Mouse (Mus musculus): ENCODE results near the gene Dgkd. TPM values are rescaled to one million over a fixed set of nuclear protein-coding genes. Genes with fewer than 3 reads are reported as not detected.
"Not testable (repeated sequence)": the region's sequence is repeated elsewhere in the genome, so short reads cannot be mapped to it uniquely, and the experiment has no call there.

The Dgkd gene
- polyA plus RNA-seq, 1 experiment from 2014 or later, result 28.3 TPM

GRCm38 (mm10) chr1:87825991-87826390 is 27.1 kb upstream of the Dgkd start:
- no peak for ATAC-seq (ENCODE audit: low FRiP score)
- Histone ChIP-seq H3K27ac (ENCODE audit: low read depth, low read length) (no peak overlapping the region), H3K27me3 (ENCODE audit: control insufficient read depth, insufficient read depth, low read length) (no peaks in the 10 kb centered on the region), H3K4me3 (ENCODE audit: low read depth, low read length) (no peak overlapping the region), H3K9me3 (ENCODE audit: control insufficient read depth, low read length) (no peaks in the 10 kb centered on the region), H3K4me1 (replicated peaks; ENCODE audit: control insufficient read depth, insufficient read depth, low read length) (no peaks in the 10 kb centered on the region), H3K36me3 (ENCODE audit: control insufficient read depth, insufficient read depth, low read length) (no peaks in the 10 kb centered on the region), H3K4me2 (replicated peaks; ENCODE audit: low read depth, low read length) (no peak overlapping the region), H3K9ac (ENCODE audit: low read depth, low read length) (no peak overlapping the region)
- whole genome bisulfite sequencing, result 86% methylated on average over 6 of the region's 6 CpGs
- DNase-seq (ENCODE audit: low spot score), result no peak

GRCm38 (mm10) chr1:87826474-87826873 is 26.6 kb upstream of the Dgkd start:
- DNase-seq (ENCODE audit: low spot score) (no peak), ATAC-seq (ENCODE audit: low FRiP score) (no peak)
- H3K4me3 ChIP-seq (ENCODE audit: low read depth, low read length), result no peak overlapping the region
- H3K9ac ChIP-seq (ENCODE audit: low read depth, low read length), result no peak overlapping the region
- no peaks in the 10 kb centered on the region for H3K27me3 ChIP-seq (ENCODE audit: control insufficient read depth, insufficient read depth, low read length)
- H3K4me1 ChIP-seq (replicated peaks; ENCODE audit: control insufficient read depth, insufficient read depth, low read length), result no peaks in the 10 kb centered on the region
- 88% methylated on average over 2 of the region's 2 CpGs for WGBS
- no peaks in the 10 kb centered on the region for H3K9me3 ChIP-seq (ENCODE audit: control insufficient read depth, low read length)
- H3K27ac ChIP-seq (ENCODE audit: low read depth, low read length), result no peak overlapping the region
- H3K36me3 ChIP-seq (ENCODE audit: control insufficient read depth, insufficient read depth, low read length), result no peaks in the 10 kb centered on the region
- no peak overlapping the region for H3K4me2 ChIP-seq (replicated peaks; ENCODE audit: low read depth, low read length)

GRCm38 (mm10) chr1:87827476-87827875 is 25.6 kb upstream of the Dgkd start:
- H3K4me2 ChIP-seq (replicated peaks; ENCODE audit: low read depth, low read length), result not testable (repeated sequence)

GRCm38 (mm10) chr1:87828185-87828584 is 24.9 kb upstream of the Dgkd start:
- H3K4me1 ChIP-seq (replicated peaks; ENCODE audit: control insufficient read depth, insufficient read depth, low read length), result no peaks in the 10 kb centered on the region
- no peak for DNase-seq (ENCODE audit: low spot score)
- no peaks in the 10 kb centered on the region for H3K36me3 ChIP-seq (ENCODE audit: control insufficient read depth, insufficient read depth, low read length)
- no peaks in the 10 kb centered on the region for H3K9me3 ChIP-seq (ENCODE audit: control insufficient read depth, low read length)
- H3K9ac ChIP-seq (ENCODE audit: low read depth, low read length), result no peak overlapping the region
- H3K4me2 ChIP-seq (replicated peaks; ENCODE audit: low read depth, low read length), result no peak overlapping the region
- ATAC-seq (ENCODE audit: low FRiP score), result no peak
- H3K4me3 ChIP-seq (ENCODE audit: low read depth, low read length), result no peak overlapping the region
- H3K27ac ChIP-seq (ENCODE audit: low read depth, low read length), result no peak overlapping the region
- no peaks in the 10 kb centered on the region for H3K27me3 ChIP-seq (ENCODE audit: control insufficient read depth, insufficient read depth, low read length)
- WGBS, result 79% methylated on average over 9 of the region's 9 CpGs

More at GRCm38 (mm10) chr1:87827476-87827875, 25.6 kb upstream of the Dgkd start:
- not testable (repeated sequence) for H3K9ac ChIP-seq (ENCODE audit: low read depth, low read length); H3K9me3 ChIP-seq (ENCODE audit: control insufficient read depth, low read length); H3K27me3 ChIP-seq (ENCODE audit: control insufficient read depth, insufficient read depth, low read length); ATAC-seq (ENCODE audit: low FRiP score); H3K36me3 ChIP-seq (ENCODE audit: control insufficient read depth, insufficient read depth, low read length); H3K27ac ChIP-seq (ENCODE audit: low read depth, low read length); H3K4me3 ChIP-seq (ENCODE audit: low read depth, low read length); DNase-seq (ENCODE audit: low spot score); H3K4me1 ChIP-seq (replicated peaks; ENCODE audit: control insufficient read depth, insufficient read depth, low read length)
- WGBS, result 79% methylated on average over 1 of the region's 1 CpGs

GRCm38 (mm10) chr1:87828926-87829580 is 24.0 kb upstream of the Dgkd start:
- Histone ChIP-seq H3K27me3 (ENCODE audit: control insufficient read depth, insufficient read depth, low read length) (no peaks in the 10 kb centered on the region), H3K27ac (ENCODE audit: low read depth, low read length) (no peak overlapping the region), H3K4me3 (ENCODE audit: low read depth, low read length) (no peak overlapping the region), H3K9ac (ENCODE audit: low read depth, low read length) (no peak overlapping the region), H3K36me3 (ENCODE audit: control insufficient read depth, insufficient read depth, low read length) (no peaks in the 10 kb centered on the region), H3K9me3 (ENCODE audit: control insufficient read depth, low read length) (no peaks in the 10 kb centered on the region), H3K4me1 (replicated peaks; ENCODE audit: control insufficient read depth, insufficient read depth, low read length) (no peaks in the 10 kb centered on the region), H3K4me2 (replicated peaks; ENCODE audit: low read depth, low read length) (no peak overlapping the region)
- WGBS, result 42% methylated on average over 7 of the region's 7 CpGs
- ATAC-seq (ENCODE audit: low FRiP score) (no peak), DNase-seq (ENCODE audit: low spot score) (peak; percentile 8)

GRCm38 (mm10) chr1:87829621-87830211 is 23.4 kb upstream of the Dgkd start:
- ATAC-seq (ENCODE audit: low FRiP score), result no peak
- H3K9ac ChIP-seq (ENCODE audit: low read depth, low read length), result no peak overlapping the region
- no peaks in the 10 kb centered on the region for H3K27me3 ChIP-seq (ENCODE audit: control insufficient read depth, insufficient read depth, low read length)
- DNase-seq (ENCODE audit: low spot score), result no peak
- H3K27ac ChIP-seq (ENCODE audit: low read depth, low read length), result no peak overlapping the region
- no peaks in the 10 kb centered on the region for H3K9me3 ChIP-seq (ENCODE audit: control insufficient read depth, low read length)
- no peak overlapping the region for H3K4me3 ChIP-seq (ENCODE audit: low read depth, low read length)
- 64% methylated on average over 6 of the region's 6 CpGs for WGBS
- H3K4me1 ChIP-seq (replicated peaks; ENCODE audit: control insufficient read depth, insufficient read depth, low read length), result no peaks in the 10 kb centered on the region
- H3K4me2 ChIP-seq (replicated peaks; ENCODE audit: low read depth, low read length), result no peak overlapping the region
- H3K36me3 ChIP-seq (ENCODE audit: control insufficient read depth, insufficient read depth, low read length), result no peaks in the 10 kb centered on the region

GRCm38 (mm10) chr1:87836453-87836852 is 16.6 kb upstream of the Dgkd start:
- DNase-seq (ENCODE audit: low spot score), result no peak
- no peaks in the 10 kb centered on the region for H3K4me1 ChIP-seq (replicated peaks; ENCODE audit: control insufficient read depth, insufficient read depth, low read length)
- no peak overlapping the region for H3K4me3 ChIP-seq (ENCODE audit: low read depth, low read length)
- no peak overlapping the region for H3K4me2 ChIP-seq (replicated peaks; ENCODE audit: low read depth, low read length)
- 74% methylated on average over 1 of the region's 1 CpGs for WGBS
- H3K27ac ChIP-seq (ENCODE audit: low read depth, low read length), result no peak overlapping the region
- no peaks in the 10 kb centered on the region for H3K27me3 ChIP-seq (ENCODE audit: control insufficient read depth, insufficient read depth, low read length)
- no peak for ATAC-seq (ENCODE audit: low FRiP score)
- H3K9ac ChIP-seq (ENCODE audit: low read depth, low read length), result no peak overlapping the region
- no peaks in the 10 kb centered on the region for H3K36me3 ChIP-seq (ENCODE audit: control insufficient read depth, insufficient read depth, low read length)
- H3K9me3 ChIP-seq (ENCODE audit: control insufficient read depth, low read length), result no peaks in the 10 kb centered on the region

- Histone ChIP-seq H3K9me3 (ENCODE audit: control insufficient read depth, low read length) (no peaks in the 10 kb centered on the region), H3K9ac (ENCODE audit: low read depth, low read length) (no peak overlapping the region), H3K4me1 (replicated peaks; ENCODE audit: control insufficient read depth, insufficient read depth, low read length) (no peaks in the 10 kb centered on the region), H3K4me3 (ENCODE audit: low read depth, low read length) (no peak overlapping the region), H3K27ac (ENCODE audit: low read depth, low read length) (no peak overlapping the region), H3K36me3 (ENCODE audit: control insufficient read depth, insufficient read depth, low read length) (no peaks in the 10 kb centered on the region), H3K4me2 (replicated peaks; ENCODE audit: low read depth, low read length) (no peak overlapping the region), H3K27me3 (ENCODE audit: control insufficient read depth, insufficient read depth, low read length) (no peaks in the 10 kb centered on the region)
- 43% methylated on average over 5 of the region's 5 CpGs for WGBS
- DNase-seq (ENCODE audit: low spot score) (no peak), ATAC-seq (ENCODE audit: low FRiP score) (no peak)
These were observed 16.1 kb upstream of the Dgkd start for GRCm38 (mm10) chr1:87837018-87837417.
